Mouse (Mus musculus): ENCODE data around the gene Gnrhr.

The Gnrhr gene

GRCm38 (mm10) chr5:86197801-86198200, at the start of gene Gnrhr:
TSS of gene Gnrhr (minus strand) at chr5:86197901.
- no peak for ATAC-seq (ENCODE audit: insufficient number of reproducible peaks, low FRiP score, low TSS enrichment)

GRCm38 (mm10) chr5:86246559-86246958, 48.9 kb upstream of the Gnrhr start:
- ATAC-seq (ENCODE audit: insufficient number of reproducible peaks, low FRiP score, low TSS enrichment) = no peak

GRCm38 (mm10) chr5:86244880-86245279, 47.2 kb upstream of the Gnrhr start:
- no peak for ATAC-seq (ENCODE audit: insufficient number of reproducible peaks, low FRiP score, low TSS enrichment)

GRCm38 (mm10) chr5:86244275-86244674, 46.6 kb upstream of the Gnrhr start:
- ATAC-seq (ENCODE audit: insufficient number of reproducible peaks, low FRiP score, low TSS enrichment) = no peak

GRCm38 (mm10) chr5:86227156-86227853, 29.6 kb upstream of the Gnrhr start:
- no peak for ATAC-seq (ENCODE audit: insufficient number of reproducible peaks, low FRiP score, low TSS enrichment)

- ATAC-seq (ENCODE audit: insufficient number of reproducible peaks, low FRiP score, low TSS enrichment) = peak; percentile 81
Observed at GRCm38 (mm10) chr5:86191356-86191755, 6.3 kb downstream of the Gnrhr start.

- ATAC-seq (ENCODE audit: insufficient number of reproducible peaks, low FRiP score, low TSS enrichment) = no peak
Observed at GRCm38 (mm10) chr5:86190770-86191169, 6.9 kb downstream of the Gnrhr start.

- no peak for ATAC-seq (ENCODE audit: insufficient number of reproducible peaks, low FRiP score, low TSS enrichment)
Observed at GRCm38 (mm10) chr5:86190290-86190689, 7.4 kb downstream of the Gnrhr start.

- ATAC-seq (ENCODE audit: insufficient number of reproducible peaks, low FRiP score, low TSS enrichment) = no peak
Observed at GRCm38 (mm10) chr5:86187441-86187840, 10.3 kb downstream of the Gnrhr start.

- ATAC-seq (ENCODE audit: insufficient number of reproducible peaks, low FRiP score, low TSS enrichment) = no peak
Observed at GRCm38 (mm10) chr5:86173778-86174177, 23.9 kb downstream of the Gnrhr start.

GRCm38 (mm10) chr5:86172449-86173161, 25.1 kb downstream of the Gnrhr start, which contains the start of gene Uba6:
TSS of gene Uba6 (minus strand) at chr5:86172803.
- ATAC-seq (ENCODE audit: insufficient number of reproducible peaks, low FRiP score, low TSS enrichment) = peak; percentile 97

GRCm38 (mm10) chr5:86172088-86172448, 25.6 kb downstream of the Gnrhr start:
- no peak; the same call in 1 of the 2 replicates for ATAC-seq (ENCODE audit: insufficient number of reproducible peaks, low FRiP score, low TSS enrichment)
